In the genomic region with DNA sequence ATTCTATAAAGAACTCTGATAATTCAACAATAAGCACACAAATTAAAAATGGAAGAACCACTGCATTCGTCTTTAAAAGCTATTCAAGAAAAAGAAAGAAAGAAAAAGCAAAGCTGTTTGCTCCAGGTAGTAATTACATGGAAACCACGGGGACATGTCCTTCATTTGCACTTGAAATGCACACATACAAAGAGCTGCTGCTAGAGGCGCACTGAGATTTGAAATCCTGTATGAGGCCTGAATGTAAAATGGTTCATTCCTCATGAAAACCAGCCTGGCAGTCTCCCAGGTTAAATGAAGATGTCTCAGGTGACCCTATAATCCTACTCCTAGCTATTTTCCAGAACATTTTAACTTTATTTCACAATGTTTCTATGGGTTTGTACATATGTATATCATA, we compare ENCODE assay signal across 16 mouse cellular contexts.
"Had no signal": no experiment of that assay in that cellular context is flagged by ENCODE, and none has a peak within 500 bp of the region (broad histone marks: within the 10 kb centered on the region; RNA-seq: fewer than 3 reads in every experiment).

No protein-coding gene starts in this region.

- H3K9me3 ChIP-seq: liver, embryonic 12.5 days; midbrain, embryonic 12.5 days; neural tube, embryonic 12.5 days had no signal

- H3K36me3 ChIP-seq: liver, embryonic 12.5 days; midbrain, embryonic 12.5 days; neural tube, embryonic 12.5 days had no signal

- ATAC-seq: liver, embryonic 12.5 days had no signal

- H3K27ac ChIP-seq: liver, embryonic 12.5 days; liver, embryonic 14.5 days; midbrain, embryonic 12.5 days; neural tube, embryonic 12.5 days had no signal

- H3K4me1 ChIP-seq: liver, embryonic 12.5 days; midbrain, embryonic 12.5 days; neural tube, embryonic 12.5 days had no signal

- H3K4me2 ChIP-seq: liver, embryonic 12.5 days; lung, embryonic 14.5 days; midbrain, embryonic 12.5 days; neural tube, embryonic 12.5 days had no signal

- H3K4me3 ChIP-seq: liver, embryonic 12.5 days; midbrain, embryonic 12.5 days; neural tube, embryonic 12.5 days had no signal

- H3K9ac ChIP-seq: liver, embryonic 12.5 days; liver, embryonic 14.5 days; lung, embryonic 14.5 days; midbrain, embryonic 12.5 days; neural tube, embryonic 12.5 days had no signal

- DNase-seq: lung, adult 18-20 months; lung, embryonic 14.5 days; lung, postnatal 10 days; lung, postnatal 4 days; retina, postnatal 1 day; right cerebral cortex, adult 18-20 months; right cerebral cortex, postnatal 25 days; right cerebral cortex, postnatal 4 days; spleen, adult 18-20 months; thymus, adult 18-20 months; thymus, postnatal 14 days; thymus, postnatal 36 days had no signal

- H3K27me3 ChIP-seq: liver, embryonic 12.5 days; midbrain, embryonic 12.5 days; neural tube, embryonic 12.5 days had no signal
